Mouse (Mus musculus) layer of hippocampus, postnatal 10 days (tissue): ENCODE data around the gene Dnm2. TPM values are rescaled to one million over a fixed set of nuclear protein-coding genes. Genes with fewer than 3 reads are reported as not detected.
"Not testable (repeated sequence)": the region's sequence is repeated elsewhere in the genome, so short reads cannot be mapped to it uniquely, and the experiment has no call there.

ENCODE experiments used
- DNase-seq, 2 experiments: peaks; one replicate each; pipeline ENCODE4 v3.0.0; 2021; ENCODE audit warnings: low spot score in 2 of 2
- microRNA-seq, 2 experiments: library from miRNA; unstranded; fragments of <30 nt; microRNA quantifications; one replicate each; pipeline ENCODE4 v1.2.0; 2021
- total RNA-seq, 2 experiments: library from RNA; stranded (reverse); gene quantifications; 2 replicates each; pipeline ENCODE4 v1.2.3; 2021

Dnm2 gene
- total RNA-seq, 2 experiments from 2014 or later, result 65.2 to 67.7 TPM

DNA sequence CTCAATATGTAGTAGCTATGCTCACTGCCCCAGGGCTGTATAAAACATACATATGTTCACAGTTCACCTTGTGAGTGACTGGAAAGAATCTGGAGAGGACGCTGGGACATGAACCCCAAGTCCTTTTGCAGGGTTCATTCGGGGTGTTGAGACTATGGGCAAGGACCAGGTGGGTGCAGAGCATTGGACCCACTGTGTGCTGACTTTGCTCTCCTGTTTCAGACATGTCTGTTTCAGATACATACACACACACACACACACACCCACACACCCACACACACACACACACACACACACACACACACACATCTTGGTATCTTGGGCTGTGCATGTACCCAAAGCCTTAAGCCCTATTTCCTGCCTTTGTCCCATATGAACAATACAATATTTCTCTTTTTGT, 117.3 kb downstream of the Dnm2 start:
- not testable (repeated sequence) for DNase-seq

DNA sequence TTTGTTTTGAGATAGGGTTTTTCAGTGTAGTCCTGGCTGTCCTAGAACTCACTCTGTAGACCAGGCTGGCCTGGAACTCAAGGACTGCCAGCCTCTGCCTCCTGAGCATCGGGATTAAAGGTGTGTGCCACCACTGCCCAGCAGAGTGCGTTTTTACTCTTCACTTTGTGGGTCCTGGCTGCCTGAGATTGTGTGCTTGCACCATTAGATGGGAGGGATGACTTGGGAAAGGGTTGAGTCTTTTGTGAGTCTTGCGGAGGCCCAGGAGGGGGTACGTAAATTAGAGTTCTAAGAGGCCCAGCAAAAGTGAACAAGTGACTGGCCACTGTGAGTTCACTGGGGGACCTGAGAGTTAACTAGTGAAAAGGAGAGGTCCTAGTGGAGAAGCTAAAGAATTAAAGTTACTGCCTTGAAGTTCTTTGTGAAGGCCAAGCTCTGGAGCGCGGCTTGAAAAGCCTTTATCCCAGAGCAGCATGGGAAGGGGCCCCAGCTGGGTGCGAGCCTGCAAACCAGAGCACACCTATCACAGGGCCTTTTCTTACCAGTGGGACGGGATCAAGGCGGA, 120.7 kb downstream of the Dnm2 start:
- no peak for DNase-seq

DNA sequence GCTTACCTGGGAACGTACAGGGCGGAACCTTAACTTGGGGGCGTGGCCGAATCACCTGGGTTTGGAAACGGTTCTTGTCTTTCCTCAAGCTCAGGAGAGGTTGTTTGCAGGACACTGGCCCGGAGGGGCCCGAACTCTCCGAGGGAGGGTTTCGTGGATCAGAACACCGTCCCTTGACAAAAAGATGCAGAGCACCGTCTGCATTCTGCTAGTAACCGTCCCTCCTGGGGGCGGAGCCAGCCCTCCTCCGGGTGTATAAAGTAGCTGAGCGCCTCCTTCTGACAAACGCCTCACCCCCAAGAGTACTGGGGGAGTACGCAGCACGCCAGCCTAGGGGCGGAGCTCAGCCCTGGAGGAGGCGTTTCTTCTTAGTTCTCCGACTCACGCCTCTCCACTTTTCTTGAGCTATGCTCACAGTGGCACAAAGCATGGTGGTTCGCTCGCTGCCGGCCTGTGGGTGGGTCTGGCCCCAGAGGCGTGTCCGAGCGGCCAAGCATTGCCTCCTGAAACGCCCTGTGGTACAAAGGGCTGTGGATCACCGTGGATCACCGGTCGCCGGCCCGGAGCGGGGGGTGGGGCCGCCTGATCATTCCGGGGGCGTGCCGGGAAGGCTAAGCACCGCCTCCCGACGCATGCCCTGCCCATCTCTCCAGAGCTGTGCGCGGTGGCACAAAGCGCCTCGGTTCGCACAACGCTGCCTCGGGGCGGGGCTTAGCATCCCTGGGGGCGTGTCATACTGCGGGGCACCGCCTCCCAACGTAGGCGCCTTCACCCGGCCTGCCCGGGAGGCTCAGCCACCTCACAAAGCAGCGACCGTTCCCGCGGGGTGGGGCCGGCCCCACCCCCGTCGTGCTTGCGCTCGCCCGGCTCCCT, 121.4 kb downstream of the Dnm2 start:
- DNase-seq, result peak; percentile 99 to 100

DNA sequence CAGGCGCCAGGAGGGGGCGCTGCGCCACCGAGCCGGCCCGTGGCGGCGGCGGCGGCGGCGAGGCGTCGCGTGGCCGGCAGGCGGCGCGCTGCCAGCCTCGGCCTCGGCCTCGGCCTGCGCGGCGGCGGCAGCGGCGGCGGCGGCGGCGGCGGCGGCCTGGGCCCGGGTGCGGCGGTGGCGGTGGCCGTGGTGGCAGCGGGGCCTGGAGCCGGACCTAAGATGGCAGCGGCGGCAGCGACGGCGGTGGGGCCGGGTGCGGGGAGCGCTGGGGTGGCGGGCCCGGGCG, 122.0 kb downstream of the Dnm2 start, which contains the start of gene Carm1:
Carm1 (plus strand) TSS at position 106 of the 286 bp plus-strand sequence.
- no peak for DNase-seq

DNA sequence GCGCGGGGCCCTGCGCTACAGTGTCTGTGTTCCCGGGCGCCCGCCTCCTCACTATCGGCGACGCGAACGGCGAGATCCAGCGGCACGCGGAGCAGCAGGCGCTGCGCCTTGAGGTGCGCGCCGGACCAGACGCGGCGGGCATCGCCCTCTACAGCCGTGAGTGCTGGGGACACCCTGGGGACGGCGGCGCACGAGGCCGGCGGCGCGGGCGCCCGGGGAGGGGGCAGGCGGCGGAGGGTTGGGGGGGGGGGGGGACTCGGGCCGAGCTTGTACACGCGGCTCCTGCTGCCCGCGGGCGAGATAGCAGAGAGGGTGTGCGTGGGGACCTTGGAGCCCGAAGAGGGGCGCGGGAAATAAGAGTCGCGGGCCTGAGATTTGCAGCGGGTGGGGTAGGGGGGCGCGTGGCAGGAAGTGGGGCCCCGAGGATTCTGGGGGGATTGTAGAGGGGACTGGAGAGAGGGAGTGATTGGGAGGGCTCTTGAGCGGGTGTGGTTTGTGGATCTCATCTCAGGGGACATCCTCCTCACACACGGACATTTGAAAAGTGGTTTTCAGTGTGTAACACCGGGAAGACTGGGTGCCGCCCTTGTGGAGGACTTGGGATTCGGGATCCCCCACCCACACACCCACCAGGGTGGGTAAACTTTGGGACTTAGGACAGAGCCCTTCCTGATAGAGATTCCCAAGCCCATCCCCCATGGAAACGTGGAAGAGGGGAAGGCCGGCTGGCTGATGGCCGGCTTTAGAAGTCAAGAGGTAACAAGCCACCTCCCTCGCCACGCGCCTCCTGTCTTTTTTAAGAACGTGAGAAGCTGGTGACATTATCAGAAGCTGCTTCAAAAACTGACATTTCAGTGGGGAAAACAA, 122.6 kb downstream of the Dnm2 start:
- DNase-seq, result peak in 1 of 2 experiments; percentile 66

DNA sequence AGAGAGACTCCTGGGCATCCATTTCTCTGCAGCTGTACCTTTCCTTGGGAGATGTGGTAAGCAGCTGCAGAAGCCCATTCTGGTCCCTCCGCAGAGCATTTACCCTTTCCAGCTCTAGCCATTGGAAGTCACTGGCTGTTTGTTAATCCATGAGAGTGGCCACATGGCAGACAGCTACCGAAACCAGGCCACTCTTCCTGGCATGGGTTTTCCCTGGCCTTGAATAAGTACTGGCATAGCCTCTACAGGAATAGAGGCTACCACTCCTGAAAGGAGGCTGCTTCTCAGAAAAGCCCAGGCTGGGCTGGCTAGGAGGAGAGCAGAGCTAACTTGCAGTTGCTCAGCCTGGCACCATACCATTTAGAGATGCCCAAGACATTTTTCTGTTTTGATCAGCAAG, 126.3 kb downstream of the Dnm2 start:
- DNase-seq, result no peak

DNA sequence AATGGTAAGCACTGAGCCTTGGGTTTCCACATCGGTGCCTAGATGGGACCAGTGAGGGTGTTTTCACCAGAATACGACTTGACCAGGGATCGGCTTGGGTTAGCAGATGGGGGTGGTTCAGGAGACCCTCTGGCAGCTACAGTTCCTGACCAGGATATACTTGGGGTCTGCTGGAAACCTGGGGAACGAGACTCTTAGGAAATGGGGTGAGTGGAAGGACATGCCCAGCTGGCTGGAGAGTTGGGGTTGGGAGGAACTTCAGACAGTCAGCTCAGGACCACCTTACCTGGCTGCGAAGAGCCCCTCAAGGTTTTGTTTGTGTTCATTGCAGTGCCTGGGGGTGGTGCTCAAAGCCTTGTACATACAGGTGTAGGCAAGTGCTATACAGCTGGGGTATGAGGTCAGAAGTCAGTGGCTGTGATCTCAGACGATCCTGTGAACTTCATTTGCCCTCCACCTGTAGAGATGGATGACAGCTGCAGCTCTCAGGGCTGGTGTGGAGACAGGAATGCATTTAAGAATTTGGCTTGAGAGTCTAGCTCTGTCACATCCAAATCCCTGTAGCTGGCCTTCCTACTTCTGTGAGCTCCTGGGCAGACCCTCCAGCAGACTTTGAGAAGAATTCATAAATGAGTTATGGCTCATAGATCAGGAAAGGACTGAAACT, 129.0 kb downstream of the Dnm2 start:
- DNase-seq, result no peak

DNA sequence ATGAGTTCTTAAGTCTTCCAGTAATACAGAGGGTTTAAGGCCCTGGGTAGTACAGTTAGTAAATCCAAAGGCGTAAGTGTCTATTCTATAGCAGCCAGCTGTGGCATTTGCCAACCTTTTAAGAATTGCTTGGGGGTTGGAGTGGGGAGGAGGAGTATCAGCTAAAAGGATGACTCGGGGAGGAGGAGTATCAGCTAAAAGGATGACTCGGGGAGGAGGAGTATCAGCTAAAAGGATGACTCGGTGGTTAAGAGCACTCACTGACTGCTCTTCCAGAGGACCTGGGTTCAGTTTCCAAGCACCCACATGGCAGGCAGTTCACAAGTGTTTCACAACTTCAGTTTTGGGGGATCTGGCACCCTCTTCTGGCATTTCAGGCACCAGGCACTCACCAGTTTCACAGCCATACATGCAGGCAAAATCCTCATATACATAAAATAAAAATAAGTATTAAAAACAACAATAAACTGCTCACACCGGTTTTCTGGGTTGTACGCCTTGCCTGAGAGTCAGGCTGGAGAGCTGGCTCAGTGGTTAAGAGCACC, 130.6 kb downstream of the Dnm2 start:
- no peak for DNase-seq

DNA sequence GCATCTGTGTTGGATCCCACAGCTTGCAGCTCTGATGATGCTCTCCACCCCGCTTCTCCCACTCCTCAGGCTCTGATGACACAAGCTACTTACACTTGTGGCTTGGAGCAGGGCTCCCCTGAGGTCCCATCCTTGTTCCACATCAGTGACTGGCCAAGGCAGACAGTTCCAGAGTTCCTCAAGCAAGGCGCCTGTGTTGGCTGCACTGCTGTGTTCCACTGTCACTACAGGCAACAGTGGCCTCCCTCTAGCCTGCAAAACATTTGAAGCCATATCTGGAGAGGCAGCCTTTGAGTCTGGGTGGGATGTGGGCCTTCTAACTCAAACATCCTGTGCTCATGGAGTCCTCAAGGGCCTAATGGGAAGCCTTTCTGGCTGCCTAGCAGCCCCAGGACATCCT, 132.3 kb downstream of the Dnm2 start:
- no peak for DNase-seq

Small RNA genes within 50 kb of the gene (microRNA-seq; reads per million reads assigned to microRNA genes)
- 0 reads per million in 2 experiments for gene Mir199a-1

Other genes with a start within 250 kb of the Dnm2 start
- gene Keap1, start 185.5 kb upstream of the Dnm2 start, total RNA-seq, result 10 to 100 TPM; 51.7 to 56.5 TPM
- gene S1pr5, start 176.5 kb upstream of the Dnm2 start, total RNA-seq, result 1 to 10 TPM; 2.4 to 3.0 TPM
- 10 to 100 TPM; 28.8 to 29.4 TPM for gene Atg4d, start 159.6 kb upstream of the Dnm2 start, total RNA-seq
- gene Kri1, start 136.9 kb upstream of the Dnm2 start, total RNA-seq, result 10 to 100 TPM; 37.7 to 39.2 TPM
- gene Cdkn2d, start 133.5 kb upstream of the Dnm2 start, total RNA-seq, result 10 to 100 TPM; 66.7 to 69.5 TPM
- gene Ap1m2, start 112.6 kb upstream of the Dnm2 start, total RNA-seq, result 1 to 10 TPM in 1 of 2 experiments, under 1 TPM in 1; 0.45 to 1.3 TPM
- 10 to 100 TPM; 62.2 to 63.6 TPM for gene Slc44a2, start 104.2 kb upstream of the Dnm2 start, total RNA-seq
- 10 to 100 TPM; 92.4 to 96.7 TPM for gene Ilf3, start 57.0 kb upstream of the Dnm2 start, total RNA-seq
- gene Qtrt1, start 13.1 kb upstream of the Dnm2 start, total RNA-seq, result 10 to 100 TPM; 34.2 to 42.0 TPM
- 10 to 100 TPM; 17.7 to 21.2 TPM for gene Tmed1, start 85.3 kb downstream of the Dnm2 start, total RNA-seq
- under 1 TPM; 0.30 to 0.67 TPM for gene AB124611, start 101.3 kb downstream of the Dnm2 start, total RNA-seq
- gene Carm1, start 122.0 kb downstream of the Dnm2 start, total RNA-seq, result 10 to 100 TPM; 75.7 to 84.3 TPM
- 10 to 100 TPM; 53.7 to 54.6 TPM for gene Timm29, start 167.8 kb downstream of the Dnm2 start, total RNA-seq
- 10 to 100 TPM; 11.3 to 12.3 TPM for gene Yipf2, start 167.9 kb downstream of the Dnm2 start, total RNA-seq
- 100 to 1,000 TPM; 122 to 123 TPM for gene Smarca4, start 191.3 kb downstream of the Dnm2 start, total RNA-seq